Mouse (Mus musculus) ES-Bruce4 (cell line): ENCODE data around the gene C1qtnf9. TPM values are rescaled to one million over a fixed set of nuclear protein-coding genes. Genes with fewer than 3 reads are reported as not detected.

ENCODE experiments used
- H3K27ac ChIP-seq: 2 replicates; pipeline ENCODE4 v1.5.1; 2012; ENCODE audit warnings: low read length, inconsistent platforms; ENCODE audit not compliant: insufficient read depth
- H3K27me3 ChIP-seq: 2 replicates; pipeline ENCODE4 v1.6.1; 2012; ENCODE audit warnings: mild to moderate bottlenecking, low read length, inconsistent platforms; ENCODE audit not compliant: control insufficient read depth, poor library complexity, insufficient read depth, severe bottlenecking
- H3K36me3 ChIP-seq: 2 replicates; pipeline ENCODE4 v1.6.1; 2012; ENCODE audit warnings: inconsistent platforms, mild to moderate bottlenecking, low read length, moderate library complexity; ENCODE audit not compliant: control insufficient read depth, poor library complexity, insufficient read depth, severe bottlenecking
- H3K4me1 ChIP-seq: one replicate; pipeline ENCODE4 v1.8.1; 2011; ENCODE audit warnings: low read length; ENCODE audit not compliant: control insufficient read depth, insufficient read depth
- H3K4me3 ChIP-seq: 2 replicates; pipeline ENCODE4 v1.5.1; 2011; ENCODE audit warnings: low read depth, mild to moderate bottlenecking, low read length
- H3K9ac ChIP-seq: 2 replicates; pipeline ENCODE4 v1.6.1; 2012; ENCODE audit warnings: low read depth, mild to moderate bottlenecking, inconsistent platforms; ENCODE audit not compliant: poor library complexity, severe bottlenecking
- H3K9me3 ChIP-seq: replicated peaks from 2 replicates; pipeline ENCODE4 v1.6.1; 2012; ENCODE audit warnings: mild to moderate bottlenecking, low read length, inconsistent platforms; ENCODE audit not compliant: control insufficient read depth, poor library complexity, insufficient read depth, severe bottlenecking
- CTCF ChIP-seq: IDR thresholded peaks from one replicate; pipeline ENCODE4 v1.8.1; 2011; ENCODE audit warnings: low read depth, low read length
- EP300 ChIP-seq: IDR thresholded peaks from 2 replicates; pipeline ENCODE4 v1.6.1; 2011; ENCODE audit warnings: low read depth, low read length; ENCODE audit not compliant: insufficient read depth
- POLR2A ChIP-seq: IDR thresholded peaks from one replicate; pipeline ENCODE4 v1.8.1; 2011; ENCODE audit warnings: low read length; ENCODE audit not compliant: insufficient read depth
- polyA plus RNA-seq: library from polyadenylated mRNA; stranded (reverse); fragments of >200 nt; gene quantifications from 2 replicates; pipeline ENCODE4 v1.2.4, GENCODE M21; 2011; ENCODE audit warnings: low read depth; ENCODE audit not compliant: missing spikeins, insufficient read depth, insufficient read length

The C1qtnf9 gene
- polyA plus RNA-seq = not detected in 2 replicates

- Histone ChIP-seq H3K4me1 (peaks cover 15% of the 10 kb centered on the region), H3K27me3 (no peaks in the 10 kb centered on the region), H3K4me3 (no peak within 1 kb of the TSS), H3K27ac (no peak within 1 kb of the TSS), H3K9ac (no peak within 1 kb of the TSS), H3K9me3 (no peaks in the 10 kb centered on the region), H3K36me3 (no peaks in the 10 kb centered on the region)
- no peak for TF ChIP-seq CTCF
- no peak for TF ChIP-seq POLR2A
- no peak for TF ChIP-seq EP300
Observed at GRCm38 (mm10) chr14:60767884-60768283, at the start of gene C1qtnf9. TSS of gene C1qtnf9 (plus strand) at chr14:60768134.

GRCm38 (mm10) chr14:60721304-60721703 lies 46.6 kb upstream of the C1qtnf9 start:
- H3K9ac ChIP-seq = no peak overlapping the region
- no peak overlapping the region for H3K27ac ChIP-seq

GRCm38 (mm10) chr14:60721938-60722337 lies 46.0 kb upstream of the C1qtnf9 start:
- H3K9me3 ChIP-seq = no peaks in the 10 kb centered on the region
- no peaks in the 10 kb centered on the region for H3K27me3 ChIP-seq
- H3K36me3 ChIP-seq = no peaks in the 10 kb centered on the region
- no peak overlapping the region for H3K4me3 ChIP-seq
- H3K4me1 ChIP-seq = peaks cover 9% of the 10 kb centered on the region
- TF ChIP-seq POLR2A (no peak), EP300 (no peak), CTCF (no peak)
- no peak overlapping the region for H3K9ac ChIP-seq
- no peak overlapping the region for H3K27ac ChIP-seq

More at GRCm38 (mm10) chr14:60721304-60721703, 46.6 kb upstream of the C1qtnf9 start:
- Histone ChIP-seq H3K9me3 (no peaks in the 10 kb centered on the region), H3K4me3 (no peak overlapping the region), H3K36me3 (no peaks in the 10 kb centered on the region), H3K27me3 (no peaks in the 10 kb centered on the region), H3K4me1 (peaks cover 7% of the 10 kb centered on the region)
- TF ChIP-seq EP300 = no peak
- TF ChIP-seq POLR2A = no peak
- TF ChIP-seq CTCF = no peak

GRCm38 (mm10) chr14:60726091-60726490 lies 41.8 kb upstream of the C1qtnf9 start:
- Histone ChIP-seq H3K27ac (no peak overlapping the region), H3K4me3 (no peak overlapping the region), H3K9ac (no peak overlapping the region), H3K4me1 (peaks cover 11% of the 10 kb centered on the region), H3K9me3 (no peaks in the 10 kb centered on the region), H3K36me3 (no peaks in the 10 kb centered on the region), H3K27me3 (no peaks in the 10 kb centered on the region)
- TF ChIP-seq CTCF (no peak), POLR2A (no peak), EP300 (no peak)

GRCm38 (mm10) chr14:60727130-60727529 lies 40.8 kb upstream of the C1qtnf9 start:
- TF ChIP-seq POLR2A = no peak
- TF ChIP-seq EP300 = 0 out of 2 replicates have a peak, but pooled peaks have one; percentile 16
- Histone ChIP-seq H3K4me3 (no peak overlapping the region), H3K9me3 (no peaks in the 10 kb centered on the region), H3K27ac (no peak overlapping the region; the same call in 1 of the 2 replicates), H3K9ac (no peak overlapping the region), H3K4me1 (peaks cover 11% of the 10 kb centered on the region), H3K27me3 (no peaks in the 10 kb centered on the region), H3K36me3 (no peaks in the 10 kb centered on the region)

- no peak for TF ChIP-seq EP300
- TF ChIP-seq POLR2A = no peak
- no peak for TF ChIP-seq CTCF
- Histone ChIP-seq H3K27ac (no peak overlapping the region), H3K36me3 (no peaks in the 10 kb centered on the region)
Observed at GRCm38 (mm10) chr14:60732081-60732480, 35.9 kb upstream of the C1qtnf9 start.

More at GRCm38 (mm10) chr14:60732081-60732480, 35.9 kb upstream of the C1qtnf9 start:
- Histone ChIP-seq H3K27me3 (no peaks in the 10 kb centered on the region), H3K4me3 (no peak overlapping the region), H3K9ac (no peak overlapping the region), H3K9me3 (no peaks in the 10 kb centered on the region), H3K4me1 (peaks cover 8% of the 10 kb centered on the region)
